Mouse (Mus musculus): ENCODE results near the gene Sptbn4. TPM values are rescaled to one million over a fixed set of nuclear protein-coding genes. Genes with fewer than 3 reads are reported as not detected.

Gene Sptbn4
- total and polyA plus RNA-seq, 2 experiments: 0.06 TPM; not detected in 1

GRCm38 (mm10) chr7:27479750-27480149, 32.3 kb upstream of the Sptbn4 start:
- Histone ChIP-seq H3K27me3 (ENCODE audit: control insufficient read depth, insufficient read depth, low read length) (no peaks in the 10 kb centered on the region), H3K4me1 (ENCODE audit: control insufficient read depth, insufficient read depth, low read length) (peaks cover 24% of the 10 kb centered on the region)

GRCm38 (mm10) chr7:27478561-27478960, 31.1 kb upstream of the Sptbn4 start:
- H3K9ac ChIP-seq (ENCODE audit: low read depth, low read length): no peak overlapping the region
- H3K36me3 ChIP-seq (ENCODE audit: control insufficient read depth, insufficient read depth, low read length): peaks cover 4% of the 10 kb centered on the region
- peaks cover 24% of the 10 kb centered on the region for H3K4me1 ChIP-seq (ENCODE audit: control insufficient read depth, insufficient read depth, low read length)
- 60% methylated on average over 7 of the region's 7 CpGs for WGBS
- peaks cover 12% of the 10 kb centered on the region for H3K79me2 ChIP-seq (ENCODE audit: control insufficient read depth, insufficient read depth, low read length)
- no peak for TF ChIP-seq POLR2A (IDR thresholded peaks at IDR 0.05; ENCODE audit: extremely low read depth, insufficient read depth, low read length)
- no peak for TF ChIP-seq CTCF (IDR thresholded peaks at IDR 0.05; ENCODE audit: low read depth, low read length)
- no peaks in the 10 kb centered on the region for H3K27me3 ChIP-seq (ENCODE audit: control insufficient read depth, insufficient read depth, low read length)
- H3K4me3 ChIP-seq (ENCODE audit: insufficient read depth, low read depth, low read length): no peak overlapping the region
- no peak overlapping the region for H3K27ac ChIP-seq (replicated peaks; ENCODE audit: insufficient read depth, low read depth, low read length)
- no peak for DNase-seq (ENCODE audit: extremely low read depth, low read depth, low spot score)

More at GRCm38 (mm10) chr7:27479750-27480149, 32.3 kb upstream of the Sptbn4 start:
- DNase-seq (ENCODE audit: extremely low read depth, low read depth, low spot score): peak; percentile 78
- Histone ChIP-seq H3K27ac (replicated peaks; ENCODE audit: insufficient read depth, low read depth, low read length) (peak overlapping the region; percentile 87), H3K4me3 (ENCODE audit: insufficient read depth, low read depth, low read length) (no peak overlapping the region), H3K36me3 (ENCODE audit: control insufficient read depth, insufficient read depth, low read length) (peaks cover 4% of the 10 kb centered on the region), H3K9ac (ENCODE audit: low read depth, low read length) (peak overlapping the region; percentile 47; the same call in 1 of the 2 replicates), H3K79me2 (ENCODE audit: control insufficient read depth, insufficient read depth, low read length) (peaks cover 12% of the 10 kb centered on the region)
- 18% methylated on average over 1 of the region's 1 CpGs for WGBS
- TF ChIP-seq CTCF (IDR thresholded peaks at IDR 0.05; ENCODE audit: low read depth, low read length): no peak
- no peak for TF ChIP-seq POLR2A (IDR thresholded peaks at IDR 0.05; ENCODE audit: extremely low read depth, insufficient read depth, low read length)

- Histone ChIP-seq H3K9ac (ENCODE audit: low read depth, low read length) (no peak overlapping the region), H3K79me2 (ENCODE audit: control insufficient read depth, insufficient read depth, low read length) (peaks cover 12% of the 10 kb centered on the region), H3K27ac (replicated peaks; ENCODE audit: insufficient read depth, low read depth, low read length) (no peak overlapping the region), H3K4me1 (ENCODE audit: control insufficient read depth, insufficient read depth, low read length) (peaks cover 23% of the 10 kb centered on the region), H3K36me3 (ENCODE audit: control insufficient read depth, insufficient read depth, low read length) (peaks cover 4% of the 10 kb centered on the region), H3K4me3 (ENCODE audit: insufficient read depth, low read depth, low read length) (no peak overlapping the region), H3K27me3 (ENCODE audit: control insufficient read depth, insufficient read depth, low read length) (no peaks in the 10 kb centered on the region)
- DNase-seq (ENCODE audit: extremely low read depth, low read depth, low spot score): peak; percentile 38
- WGBS: 49% methylated on average over 14 of the region's 14 CpGs
- TF ChIP-seq POLR2A (IDR thresholded peaks at IDR 0.05; ENCODE audit: extremely low read depth, insufficient read depth, low read length) (no peak), CTCF (IDR thresholded peaks at IDR 0.05; ENCODE audit: low read depth, low read length) (no peak)
Measured at GRCm38 (mm10) chr7:27476098-27476635, 28.7 kb upstream of the Sptbn4 start.

DNA sequence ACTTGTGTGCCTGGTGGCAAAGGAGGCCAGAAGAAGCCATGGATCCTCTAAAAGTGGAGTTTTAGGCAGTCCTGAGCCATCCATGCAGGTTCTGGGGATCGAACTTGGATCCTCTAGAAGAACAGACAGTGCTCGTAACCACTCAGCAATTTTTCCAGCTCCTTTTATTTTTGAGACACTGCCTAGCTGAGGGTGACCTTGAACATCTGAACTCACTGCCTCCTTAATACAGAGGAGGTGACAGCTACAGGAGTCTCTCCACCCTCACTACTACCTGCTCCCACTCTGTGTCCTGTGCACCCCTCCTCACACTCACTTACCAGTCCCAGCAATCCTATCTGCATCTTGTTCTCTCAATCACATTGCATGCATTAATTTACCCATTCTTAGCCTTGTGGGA, 28.1 kb upstream of the Sptbn4 start:
- H3K27me3 ChIP-seq (ENCODE audit: control insufficient read depth, insufficient read depth, low read length): no peaks in the 10 kb centered on the region
- WGBS: 75% methylated on average over 2 of the region's 2 CpGs
- no peak for TF ChIP-seq CTCF (IDR thresholded peaks at IDR 0.05; ENCODE audit: low read depth, low read length)
- no peak for TF ChIP-seq POLR2A (IDR thresholded peaks at IDR 0.05; ENCODE audit: extremely low read depth, insufficient read depth, low read length)
- no peak overlapping the region for H3K9ac ChIP-seq (ENCODE audit: low read depth, low read length)
- no peak for DNase-seq (ENCODE audit: extremely low read depth, low read depth, low spot score)
- peaks cover 23% of the 10 kb centered on the region for H3K4me1 ChIP-seq (ENCODE audit: control insufficient read depth, insufficient read depth, low read length)
- no peak overlapping the region for H3K27ac ChIP-seq (replicated peaks; ENCODE audit: insufficient read depth, low read depth, low read length)
- peaks cover 12% of the 10 kb centered on the region for H3K79me2 ChIP-seq (ENCODE audit: control insufficient read depth, insufficient read depth, low read length)
- peaks cover 4% of the 10 kb centered on the region for H3K36me3 ChIP-seq (ENCODE audit: control insufficient read depth, insufficient read depth, low read length)
- no peak overlapping the region for H3K4me3 ChIP-seq (ENCODE audit: insufficient read depth, low read depth, low read length)

DNA sequence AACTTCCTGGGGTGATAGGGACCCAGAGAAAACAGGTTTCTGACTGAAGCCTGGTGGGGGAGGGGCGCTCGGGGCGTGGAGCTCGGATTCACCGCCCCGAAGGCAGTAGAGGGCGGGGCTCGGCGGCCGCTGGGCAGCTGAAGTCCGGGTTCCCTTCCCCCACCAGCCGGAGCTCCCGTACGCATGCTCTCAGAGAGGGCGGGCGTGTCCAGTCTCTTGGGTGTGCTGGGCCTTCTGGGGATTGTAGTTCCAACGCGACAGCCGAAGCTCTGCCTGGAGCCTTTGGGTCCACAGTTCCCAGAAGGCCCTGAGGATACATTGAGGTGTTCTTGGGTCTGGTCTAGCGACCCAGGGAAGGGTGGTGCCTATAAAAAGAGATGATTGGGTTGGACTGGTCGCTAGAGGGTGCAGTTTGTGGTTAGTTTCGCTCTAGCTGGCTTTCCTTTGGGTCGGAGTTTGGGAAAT, 27.0 kb upstream of the Sptbn4 start:
- WGBS: under 1% methylated on average over 23 of the region's 23 CpGs
- H3K27ac ChIP-seq (replicated peaks; ENCODE audit: insufficient read depth, low read depth, low read length): peak overlapping the region; percentile 78
- TF ChIP-seq CTCF (IDR thresholded peaks at IDR 0.05; ENCODE audit: low read depth, low read length) (peak; percentile 44; the same call in 1 of the 2 replicates), POLR2A (IDR thresholded peaks at IDR 0.05; ENCODE audit: extremely low read depth, insufficient read depth, low read length) (0 out of 2 replicates have a peak, but pooled peaks have one; percentile 12)
- H3K79me2 ChIP-seq (ENCODE audit: control insufficient read depth, insufficient read depth, low read length): peaks cover 12% of the 10 kb centered on the region
- no peaks in the 10 kb centered on the region for H3K27me3 ChIP-seq (ENCODE audit: control insufficient read depth, insufficient read depth, low read length)
- peaks cover 16% of the 10 kb centered on the region for H3K4me1 ChIP-seq (ENCODE audit: control insufficient read depth, insufficient read depth, low read length)
- peak overlapping the region; percentile 87 for H3K9ac ChIP-seq (ENCODE audit: low read depth, low read length)
- peak; percentile 99 for DNase-seq (ENCODE audit: extremely low read depth, low read depth, low spot score)
- peak overlapping the region; percentile 89 for H3K4me3 ChIP-seq (ENCODE audit: insufficient read depth, low read depth, low read length)
- H3K36me3 ChIP-seq (ENCODE audit: control insufficient read depth, insufficient read depth, low read length): peaks cover 4% of the 10 kb centered on the region

- Histone ChIP-seq H3K79me2 (ENCODE audit: control insufficient read depth, insufficient read depth, low read length) (peaks cover 12% of the 10 kb centered on the region), H3K27ac (replicated peaks; ENCODE audit: insufficient read depth, low read depth, low read length) (peak overlapping the region; percentile 78)
Measured at GRCm38 (mm10) chr7:27473835-27474489, 26.5 kb upstream of the Sptbn4 start.

More at GRCm38 (mm10) chr7:27473835-27474489, 26.5 kb upstream of the Sptbn4 start:
- WGBS: under 1% methylated on average over 34 of the region's 34 CpGs
- peaks cover 4% of the 10 kb centered on the region for H3K36me3 ChIP-seq (ENCODE audit: control insufficient read depth, insufficient read depth, low read length)
- peak overlapping the region; percentile 87 for H3K9ac ChIP-seq (ENCODE audit: low read depth, low read length)
- TF ChIP-seq POLR2A (IDR thresholded peaks at IDR 0.05; ENCODE audit: extremely low read depth, insufficient read depth, low read length) (no peak; the same call in 1 of the 2 replicates), CTCF (IDR thresholded peaks at IDR 0.05; ENCODE audit: low read depth, low read length) (no peak)
- no peak for DNase-seq (ENCODE audit: extremely low read depth, low read depth, low spot score)
- peak overlapping the region; percentile 89 for H3K4me3 ChIP-seq (ENCODE audit: insufficient read depth, low read depth, low read length)
- H3K27me3 ChIP-seq (ENCODE audit: control insufficient read depth, insufficient read depth, low read length): no peaks in the 10 kb centered on the region
- H3K4me1 ChIP-seq (ENCODE audit: control insufficient read depth, insufficient read depth, low read length): peaks cover 13% of the 10 kb centered on the region
